8 mouse cellular contexts compared by ENCODE assay signal in the genomic region with DNA sequence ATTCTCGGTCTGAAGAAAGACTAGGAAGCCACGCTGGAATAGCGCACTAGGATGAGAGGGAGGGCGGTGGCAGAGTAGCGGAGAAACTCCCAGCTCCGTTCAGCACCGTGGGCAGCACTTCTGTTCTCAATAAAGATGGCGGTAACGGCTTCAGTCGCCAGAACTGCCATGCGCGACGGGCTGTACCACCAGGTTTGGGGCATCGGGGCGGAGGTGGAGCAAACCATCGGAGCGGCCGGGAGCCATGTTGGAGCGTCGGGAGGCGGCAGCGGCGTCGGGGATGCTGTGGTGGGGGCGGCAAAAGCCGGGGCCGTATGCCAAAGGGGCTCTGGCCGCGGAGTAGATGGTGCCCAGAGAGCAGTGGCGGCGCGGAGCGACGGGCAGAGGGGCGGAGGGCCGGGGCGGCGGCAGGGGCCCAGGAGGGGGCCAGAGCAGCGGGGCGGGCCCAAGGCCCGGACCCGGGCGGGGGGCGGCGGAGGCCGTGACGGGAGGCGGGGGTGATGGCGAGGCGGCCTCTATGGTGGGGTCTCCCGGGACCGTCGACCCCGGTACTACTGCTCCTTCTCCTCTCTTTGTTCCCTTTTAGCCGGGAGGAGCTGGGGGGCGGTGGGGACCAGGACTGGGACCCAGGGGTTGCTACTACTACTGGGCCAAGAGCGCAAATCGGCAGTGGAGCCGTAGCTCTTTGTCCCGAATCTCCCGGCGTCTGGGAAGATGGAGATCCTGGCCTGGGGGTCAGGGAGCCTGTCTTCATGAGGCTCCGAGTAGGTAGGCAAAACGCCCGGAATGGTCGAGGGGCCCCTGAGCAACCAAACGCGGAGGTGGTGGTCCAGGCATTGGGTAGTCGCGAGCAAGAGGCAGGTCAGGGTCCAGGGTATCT. TPM values are rescaled to one million over a fixed set of nuclear protein-coding genes. Genes with fewer than 3 reads are reported as not detected.
DNase-seq lines count a peak whose midpoint lies in the region; ATAC-seq lines count a peak whose summit lies in the region.

A gene (plus strand): TSS at position 501 of the 880 bp plus-strand sequence.

- ATAC-seq in forebrain, embryonic 16.5 days, result peak; percentile 81
- 0 out of 2 replicates have a peak, but pooled peaks have one; percentile 21 for ATAC-seq in liver, embryonic 13.5 days (ENCODE audit: low read depth)

- peaks cover 22% of the 10 kb centered on the region for H3K27me3 ChIP-seq in forebrain, embryonic 16.5 days (replicated peaks; ENCODE audit: control insufficient read depth, insufficient read depth, low read length)
- peaks cover 94% of the 10 kb centered on the region for H3K27me3 ChIP-seq in liver, embryonic 13.5 days

- peak within 1 kb of the TSS; percentile 81 for H3K27ac ChIP-seq in forebrain, embryonic 16.5 days (ENCODE audit: low read length)
- H3K27ac ChIP-seq in liver, embryonic 13.5 days, result no peak within 1 kb of the TSS

- H3K4me1 ChIP-seq in forebrain, embryonic 16.5 days (replicated peaks; ENCODE audit: control insufficient read depth, insufficient read depth, low read length), result peaks cover 43% of the 10 kb centered on the region
- peaks cover 22% of the 10 kb centered on the region for H3K4me1 ChIP-seq in liver, embryonic 13.5 days (replicated peaks)

- peak; percentile 69 for DNase-seq in ovary, postnatal 36 days (ENCODE audit: low spot score)
- no peak for DNase-seq in ovary, postnatal 10 days (ENCODE audit: low spot score)
- peak; percentile 92 for DNase-seq in cerebellum, adult 11-12 months
- peak; percentile 85 to 89 for DNase-seq in kidney, postnatal 4 days
- peak; percentile 47 for DNase-seq in liver, embryonic 13.5 days
- peak; percentile 94 for DNase-seq in retina, postnatal 1 day
- no peak for DNase-seq in spleen, postnatal 36 days (ENCODE audit: low spot score in 2 of 2)

- H3K36me3 ChIP-seq in forebrain, embryonic 16.5 days (ENCODE audit: control insufficient read depth, insufficient read depth), result peaks cover 21% of the 10 kb centered on the region
- no peaks in the 10 kb centered on the region for H3K36me3 ChIP-seq in liver, embryonic 13.5 days

- H3K9me3 ChIP-seq in forebrain, embryonic 16.5 days (ENCODE audit: control insufficient read depth, low read length), result no peaks in the 10 kb centered on the region
- H3K9me3 ChIP-seq in liver, embryonic 13.5 days (replicated peaks), result no peaks in the 10 kb centered on the region

- H3K9ac ChIP-seq in forebrain, embryonic 16.5 days (replicated peaks; ENCODE audit: low read depth, low read length), result peak within 1 kb of the TSS; percentile 90
- no peak within 1 kb of the TSS for H3K9ac ChIP-seq in liver, embryonic 13.5 days

- H3K4me3 ChIP-seq in forebrain, embryonic 16.5 days (replicated peaks; ENCODE audit: low read length), result peak within 1 kb of the TSS; percentile 63
- H3K4me3 ChIP-seq in liver, embryonic 13.5 days (replicated peaks), result peak within 1 kb of the TSS; percentile 45

- H3K4me2 ChIP-seq in forebrain, embryonic 16.5 days (ENCODE audit: low read length), result peak within 1 kb of the TSS; percentile 95
- H3K4me2 ChIP-seq in liver, embryonic 13.5 days, result peak within 1 kb of the TSS; percentile 65

- 1% methylated on average over 66 of the region's 70 CpGs for WGBS in forebrain, embryonic 16.5 days
- 4% methylated on average over 70 of the region's 70 CpGs for WGBS in liver, embryonic 13.5 days (ENCODE audit: insufficient replicate concordance)

RNA-seq across cellular contexts. Expression of the gene that starts here (rescaled TPM):
- polyA plus RNA-seq in forebrain, embryonic 16.5 days (2015; fragmentation: Nextera tagmentation; extraction: Ambion mirVana), result 18.9 and 22.3 TPM in 2 replicates
- 0.03 TPM in 2 replicates for polyA plus RNA-seq in liver, embryonic 13.5 days (2015; fragmentation: Nextera tagmentation; extraction: Ambion mirVana)

Comparison
In these comparisons a context has a peak if more than half of its experiments do, and no peak if none do; other contexts are left out.
1. RNA of the gene that starts here (polyA plus RNA-seq): 18.9 to 22.3 TPM in forebrain, embryonic 16.5 days; 0.03 TPM in liver, embryonic 13.5 days; every median in the first group is over 10 times any median in the second.
2. DNase-seq: peak in ovary, postnatal 36 days (single experiment), cerebellum, adult 11-12 months (single experiment), kidney, postnatal 4 days (2 of 2) and retina, postnatal 1 day (single experiment); none in ovary, postnatal 10 days (single experiment) and spleen, postnatal 36 days (0 of 2).
3. Peak in DNase-seq, ATAC-seq, H3K4me3 ChIP-seq and H3K4me2 ChIP-seq in liver, embryonic 13.5 days; RNA of the gene not detected or under 1 TPM.